Mouse (Mus musculus): ENCODE results near the gene 4933428G20Rik.

The 4933428G20Rik gene

GRCm38 (mm10) chr11:97462538-97462937 is 37.6 kb downstream of the 4933428G20Rik start:
- DNase-seq (ENCODE audit: low read depth), result no peak

DNA sequence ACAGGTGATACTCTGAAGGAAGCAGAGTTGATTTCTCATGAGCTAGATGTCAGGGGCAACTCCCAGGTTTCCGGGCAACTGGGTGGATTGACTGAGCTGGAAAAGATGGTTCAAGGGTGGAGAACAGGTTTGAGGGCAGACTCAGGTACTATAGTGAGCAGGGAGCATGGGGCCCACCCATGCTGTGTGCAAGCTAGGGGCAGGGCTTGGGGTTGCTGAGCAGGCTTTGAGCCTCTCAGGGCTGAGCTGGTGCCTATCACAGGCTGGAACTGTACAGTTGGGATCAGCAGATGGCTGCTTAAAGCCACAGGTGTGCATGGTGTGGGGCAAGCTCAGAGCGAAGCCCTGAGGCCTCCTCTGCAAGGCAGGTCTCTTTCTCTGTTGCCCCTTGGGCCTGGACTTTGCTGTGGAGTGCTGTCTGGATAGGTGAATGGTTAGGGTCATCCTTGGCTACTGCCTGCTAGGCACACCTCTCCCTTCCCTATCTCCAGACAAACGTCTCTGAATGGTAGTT is 38.8 kb downstream of the 4933428G20Rik start:
- no peak for DNase-seq (ENCODE audit: low read depth)

- DNase-seq (ENCODE audit: low read depth), result no peak
These were observed 43.0 kb downstream of the 4933428G20Rik start for GRCm38 (mm10) chr11:97457120-97457519.

DNA sequence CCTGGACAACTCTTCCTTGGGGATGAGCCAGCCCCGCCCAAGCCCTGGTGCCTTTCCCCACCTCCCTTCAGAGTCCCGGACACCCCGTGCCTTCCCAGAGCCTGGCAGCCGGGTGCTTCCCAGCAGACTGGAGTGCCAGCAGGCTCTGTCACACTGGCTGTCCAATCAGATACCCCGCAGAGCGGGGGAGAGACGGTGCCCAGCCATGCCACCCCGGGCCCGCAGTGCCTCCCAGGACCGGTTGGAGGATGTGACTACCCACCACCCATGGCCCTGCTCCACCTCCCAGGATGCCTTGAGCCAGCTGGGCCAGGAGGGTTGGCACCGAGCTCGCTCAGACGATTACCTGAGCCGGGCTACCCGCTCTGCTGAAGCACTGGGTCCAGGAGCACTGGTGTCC is 48.5 kb downstream of the 4933428G20Rik start:
- no peak for DNase-seq (ENCODE audit: low read depth)

- DNase-seq (ENCODE audit: low read depth), result no peak
These were observed 49.7 kb downstream of the 4933428G20Rik start for GRCm38 (mm10) chr11:97450305-97450922.

GRCm38 (mm10) chr11:97449601-97450293 is 50.4 kb downstream of the 4933428G20Rik start:
- peak; percentile 60 for DNase-seq (ENCODE audit: low read depth)

DNA sequence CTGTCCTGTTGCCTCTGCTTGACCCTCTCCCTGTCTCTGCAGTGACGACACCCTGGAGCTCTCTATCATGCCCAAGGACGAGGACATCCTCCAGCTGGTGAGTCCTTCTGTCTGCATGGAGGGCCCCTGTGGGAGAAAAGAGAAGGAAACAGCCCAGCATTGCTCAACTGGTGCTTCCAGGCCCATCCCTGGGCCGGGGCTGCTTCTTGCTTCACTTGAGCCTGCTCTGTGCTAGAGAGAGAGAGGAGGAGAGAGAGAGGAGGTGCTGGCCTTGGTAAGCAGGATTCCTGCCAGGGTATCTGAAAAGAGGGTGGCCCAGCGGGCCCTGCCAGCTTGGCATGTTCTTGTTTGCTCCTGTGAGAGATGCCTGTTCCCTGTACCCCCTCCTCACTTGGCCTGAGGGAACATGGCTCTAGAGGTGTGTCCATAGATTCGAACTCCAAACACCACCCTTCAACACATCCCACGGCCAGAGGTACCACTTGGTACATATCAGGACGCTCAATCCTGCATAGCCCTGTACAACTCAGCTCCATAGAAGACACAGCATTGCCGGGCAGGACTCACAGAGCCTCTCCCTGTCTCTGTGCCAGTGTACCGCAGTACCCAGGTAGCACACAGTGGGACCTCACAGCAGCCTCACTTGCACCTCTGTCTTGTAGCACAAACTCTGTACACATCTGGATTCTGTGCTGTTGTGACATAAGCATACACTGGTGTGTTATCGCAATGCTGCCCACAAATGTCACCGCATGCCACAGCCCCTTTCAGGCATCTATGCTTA is 51.3 kb downstream of the 4933428G20Rik start:
- no peak for DNase-seq (ENCODE audit: low read depth)

GRCm38 (mm10) chr11:97447979-97448378 is 52.2 kb downstream of the 4933428G20Rik start:
- no peak for DNase-seq (ENCODE audit: low read depth)

DNA sequence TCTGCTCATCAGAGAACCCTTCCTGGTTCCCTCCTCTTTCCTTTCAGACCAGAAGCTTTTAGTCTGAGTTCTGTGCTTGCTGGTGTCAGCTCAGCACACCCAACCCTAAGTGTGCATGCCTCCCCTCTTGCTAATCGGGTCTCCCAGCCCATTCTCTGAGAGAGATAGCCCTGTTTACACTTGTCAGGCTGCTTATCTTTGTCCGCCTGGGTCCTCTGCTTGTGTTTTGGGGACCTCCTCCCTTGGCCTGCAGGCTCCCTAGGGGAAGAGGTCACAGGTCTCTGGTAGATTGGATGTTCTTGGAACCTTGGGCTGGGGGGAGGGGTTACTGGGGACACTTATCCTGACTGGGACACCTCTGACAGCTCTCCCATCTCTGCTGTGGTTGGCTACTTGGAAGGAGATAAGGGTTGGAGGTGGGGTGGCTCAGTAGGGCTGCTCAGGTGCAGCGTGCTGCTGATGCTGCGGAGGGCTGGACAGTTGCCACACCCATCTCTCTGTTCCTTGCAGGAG is 54.1 kb downstream of the 4933428G20Rik start:
- peak; percentile 97 for DNase-seq (ENCODE audit: low read depth)

- no peak for DNase-seq (ENCODE audit: low read depth)
These were observed 54.5 kb downstream of the 4933428G20Rik start for GRCm38 (mm10) chr11:97445596-97445995.

DNA sequence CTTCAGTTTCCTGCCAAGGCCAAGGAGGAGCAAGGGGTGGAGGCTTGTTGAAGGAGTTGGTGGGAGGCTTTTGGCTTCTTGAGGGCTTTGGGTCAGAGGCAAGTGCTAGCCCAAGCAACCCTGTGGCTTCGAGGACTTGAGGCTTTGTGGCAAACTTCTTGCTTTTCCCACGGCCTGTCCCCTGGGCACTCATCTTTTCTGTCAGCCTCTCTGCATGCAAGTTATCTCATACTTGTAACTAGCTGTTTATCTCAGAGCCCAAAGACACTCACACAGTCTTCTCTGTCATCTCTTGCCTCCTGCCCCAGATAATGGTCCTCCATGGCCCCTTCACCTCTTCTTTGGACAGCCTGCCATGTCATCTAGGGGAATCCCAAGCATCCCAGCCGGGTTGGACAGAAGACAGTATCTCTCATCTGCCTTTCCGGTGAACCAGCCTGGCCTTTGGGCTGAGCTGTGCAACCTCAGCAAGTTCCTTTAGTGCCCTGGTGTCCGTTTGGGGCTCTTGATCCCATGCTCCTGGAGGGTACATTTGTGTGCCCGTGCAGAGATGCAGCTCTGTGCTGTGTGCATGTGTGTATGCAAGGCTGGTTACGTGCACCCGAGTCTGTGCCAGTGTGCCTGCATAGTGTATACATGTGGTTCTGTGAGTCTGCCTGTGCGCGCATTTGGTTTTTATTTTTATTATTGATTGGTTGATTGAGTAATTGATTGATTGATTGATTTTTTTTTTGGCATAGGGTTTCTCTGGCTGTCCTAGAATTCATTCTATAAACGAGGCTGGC is 57.1 kb downstream of the 4933428G20Rik start:
- peak; percentile 67 for DNase-seq (ENCODE audit: low read depth)

DNA sequence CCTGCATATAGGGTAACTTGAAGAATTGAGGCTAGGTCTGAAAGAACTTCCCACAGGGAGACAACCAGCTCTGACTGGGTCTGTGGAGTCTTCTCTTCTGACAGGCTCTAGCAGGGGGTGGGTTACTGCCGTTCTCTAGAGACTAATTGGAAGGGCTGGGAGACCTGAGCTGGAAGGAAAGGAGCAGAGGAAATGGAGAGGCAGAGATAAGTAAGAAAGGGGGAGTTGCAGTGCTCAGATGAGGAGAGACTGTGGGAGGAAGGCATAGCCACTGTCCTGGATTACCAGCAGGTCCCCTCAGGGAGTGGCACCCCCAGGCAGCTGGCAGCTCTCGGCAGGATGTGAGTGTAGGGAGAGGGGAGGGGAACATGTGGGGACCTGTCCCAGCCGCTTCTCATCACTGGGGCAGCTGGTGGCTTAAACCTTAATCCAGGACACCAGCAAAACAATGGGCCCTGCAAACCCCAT is 58.4 kb downstream of the 4933428G20Rik start:
- no peak for DNase-seq (ENCODE audit: low read depth)

DNA sequence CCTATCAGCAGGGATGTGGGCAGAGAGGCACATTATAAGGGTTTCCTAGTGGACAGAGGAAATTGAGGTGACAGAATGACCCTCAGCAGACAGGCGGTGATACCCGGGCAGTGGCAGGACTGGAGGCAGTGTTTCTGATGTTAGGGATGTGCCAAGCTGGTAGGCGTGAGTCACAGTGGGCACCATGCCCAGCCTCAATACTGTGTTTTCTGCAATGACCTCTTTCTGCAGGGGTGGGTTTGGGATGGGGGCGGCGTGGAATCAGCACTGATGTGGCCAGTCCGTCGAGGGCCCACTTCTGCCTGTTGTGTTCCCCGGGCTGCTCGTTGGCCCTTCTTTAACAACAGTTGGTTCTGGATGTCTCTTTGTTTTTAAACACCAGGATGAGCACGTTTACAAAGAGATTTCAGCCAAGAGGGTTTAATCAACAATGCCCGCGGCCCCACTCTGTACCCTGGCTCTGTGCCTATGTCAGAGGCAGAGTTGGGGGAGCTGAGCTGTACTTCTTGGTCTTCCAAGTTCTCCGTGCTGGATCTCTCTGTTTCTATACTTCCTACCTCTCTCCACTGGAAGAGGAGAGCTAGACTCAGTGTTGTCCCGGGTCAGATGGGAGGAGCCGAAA is 59.0 kb downstream of the 4933428G20Rik start:
- no peak for DNase-seq (ENCODE audit: low read depth)

Measured in c-Kit-positive CD71-positive TER-119-negative erythroid progenitor cells, embryonic 14.5 days (primary cell).